Mouse (Mus musculus) heart, embryonic 11.5 days (tissue): ENCODE data around the gene Ifih1. TPM values are rescaled to one million over a fixed set of nuclear protein-coding genes. Genes with fewer than 3 reads are reported as not detected.

Experiments
- ATAC-seq: fragments of 200-750 bp; cut with Nextera tagmentation; replicated peaks from 2 replicates; pipeline ENCODE4 v1.8.0; 2017; ENCODE audit warnings: moderate library complexity; ENCODE audit not compliant: insufficient number of reproducible peaks, low FRiP score, low TSS enrichment
- H3K27ac ChIP-seq: fragments of 300-500 bp; sonication (generic); 2 replicates; pipeline ENCODE4 v1.5.1; 2014; ENCODE audit warnings: mild to moderate bottlenecking, low read depth, low read length
- H3K27me3 ChIP-seq: fragments of 300-500 bp; sonication (generic); 2 replicates; pipeline ENCODE4 v1.6.1; 2014; ENCODE audit warnings: mild to moderate bottlenecking, low read length, mixed read lengths; ENCODE audit not compliant: control insufficient read depth, insufficient read depth
- H3K36me3 ChIP-seq: fragments of 300-500 bp; sonication (generic); 2 replicates; pipeline ENCODE4 v1.6.1; 2014; ENCODE audit warnings: mild to moderate bottlenecking, low read length, moderate library complexity, mixed read lengths; ENCODE audit not compliant: control insufficient read depth, insufficient read depth
- H3K4me1 ChIP-seq: fragments of 300-500 bp; sonication (generic); 2 replicates; pipeline ENCODE4 v1.6.1; 2014; ENCODE audit warnings: low read length; ENCODE audit not compliant: control insufficient read depth, insufficient read depth
- H3K4me2 ChIP-seq: fragments of 300-500 bp; sonication (generic); 2 replicates; pipeline ENCODE4 v1.6.1; 2014; ENCODE audit warnings: mild to moderate bottlenecking, moderate library complexity
- H3K4me3 ChIP-seq: fragments of 300-500 bp; sonication (generic); 2 replicates; pipeline ENCODE4 v1.5.1; 2014; ENCODE audit warnings: low read depth, low read length
- H3K9ac ChIP-seq: fragments of 300-500 bp; sonication (generic); 2 replicates; pipeline ENCODE4 v1.6.1; 2014; ENCODE audit warnings: mild to moderate bottlenecking, low read depth, low read length, moderate library complexity
- H3K9me3 ChIP-seq: fragments of 300-500 bp; sonication (generic); replicated peaks from 2 replicates; pipeline ENCODE4 v1.6.1; 2016; ENCODE audit warnings: low read length; ENCODE audit not compliant: control insufficient read depth
- WGBS: fragments of 180-500 bp; shearing (Covaris S2); extraction: QIAGEN DNeasy Blood & Tissue Kit; methylation state at CpG from one replicate; pipeline ENCODE4 v1.1.7; 2014; ENCODE audit not compliant: insufficient replicate concordance; 5-methylcytosine and 5-hydroxymethylcytosine counted together
- polyA plus RNA-seq: library from polyadenylated mRNA; unstranded; fragments of >200 nt; fragmentation: Nextera tagmentation; extraction: Ambion mirVana; gene quantifications from 2 replicates; pipeline ENCODE4 v1.2.1, GENCODE M21; 2014

Ifih1 gene
- polyA plus RNA-seq, 1 experiment from 2014 or later: 0.80 TPM

- 78% methylated on average over 8 of the region's 8 CpGs for WGBS
- Histone ChIP-seq H3K36me3 (no peaks in the 10 kb centered on the region), H3K9me3 (no peaks in the 10 kb centered on the region), H3K27ac (no peak overlapping the region), H3K4me2 (no peak overlapping the region), H3K27me3 (no peaks in the 10 kb centered on the region), H3K9ac (no peak overlapping the region), H3K4me1 (peaks cover 2% of the 10 kb centered on the region; the same call in 1 of the 2 replicates), H3K4me3 (no peak overlapping the region)
- ATAC-seq: no peak
These were observed 23.0 kb downstream of the Ifih1 start for GRCm38 (mm10) chr2:62623024-62623441.

DNA sequence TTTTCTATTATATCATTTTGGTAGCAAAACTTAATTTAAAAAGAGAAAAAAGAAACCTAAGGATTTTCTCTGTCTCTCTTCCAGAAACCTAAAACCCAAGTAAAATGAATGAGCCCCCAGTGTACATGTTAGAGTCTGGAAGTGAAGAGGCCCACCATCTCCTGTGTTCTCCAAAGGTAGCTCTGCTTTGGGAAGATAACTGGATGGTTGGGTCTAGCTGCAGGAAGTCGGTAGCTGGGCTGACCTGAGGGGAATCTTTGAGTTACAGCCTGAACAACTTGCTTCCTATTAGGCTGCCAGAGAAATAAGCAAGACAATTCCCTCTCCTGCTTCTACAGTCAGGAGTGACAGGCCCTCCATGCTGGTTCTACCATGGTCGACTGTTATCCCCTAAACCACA is 26.4 kb downstream of the Ifih1 start:
- H3K4me3 ChIP-seq: no peak overlapping the region
- no peak overlapping the region for H3K4me2 ChIP-seq
- H3K4me1 ChIP-seq: peaks cover 2% of the 10 kb centered on the region; the same call in 1 of the 2 replicates
- no peaks in the 10 kb centered on the region for H3K27me3 ChIP-seq
- H3K36me3 ChIP-seq: no peaks in the 10 kb centered on the region
- no peak overlapping the region for H3K27ac ChIP-seq
- WGBS: 38% methylated on average over 2 of the region's 2 CpGs
- ATAC-seq: no peak
- no peak overlapping the region for H3K9ac ChIP-seq
- no peaks in the 10 kb centered on the region for H3K9me3 ChIP-seq

DNA sequence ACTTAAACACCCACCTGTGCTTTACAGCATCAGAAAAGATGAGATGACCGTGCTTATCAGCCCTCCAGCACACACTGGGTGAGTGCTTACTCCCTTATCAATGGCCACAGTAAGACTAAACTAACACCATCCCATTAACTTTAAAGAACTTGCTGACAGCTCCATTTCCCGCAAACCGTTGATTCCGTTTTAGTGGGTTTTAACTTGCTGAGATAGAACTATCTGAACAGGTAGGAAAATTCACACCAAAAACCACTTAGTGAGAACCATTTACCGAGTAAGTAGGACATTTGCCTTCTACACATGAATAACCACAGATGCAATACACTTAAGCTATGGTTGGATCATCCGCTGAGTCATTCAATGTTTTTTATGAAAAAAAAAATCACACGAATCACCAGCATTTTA is 27.1 kb downstream of the Ifih1 start:
- no peaks in the 10 kb centered on the region for H3K9me3 ChIP-seq
- no peaks in the 10 kb centered on the region for H3K36me3 ChIP-seq
- H3K4me2 ChIP-seq: no peak overlapping the region
- H3K27me3 ChIP-seq: no peaks in the 10 kb centered on the region
- 32% methylated on average over 7 of the region's 7 CpGs for WGBS
- peak; percentile 93 for ATAC-seq
- H3K4me1 ChIP-seq: peaks cover 2% of the 10 kb centered on the region; the same call in 1 of the 2 replicates
- no peak overlapping the region for H3K27ac ChIP-seq
- no peak overlapping the region for H3K9ac ChIP-seq
- no peak overlapping the region for H3K4me3 ChIP-seq

DNA sequence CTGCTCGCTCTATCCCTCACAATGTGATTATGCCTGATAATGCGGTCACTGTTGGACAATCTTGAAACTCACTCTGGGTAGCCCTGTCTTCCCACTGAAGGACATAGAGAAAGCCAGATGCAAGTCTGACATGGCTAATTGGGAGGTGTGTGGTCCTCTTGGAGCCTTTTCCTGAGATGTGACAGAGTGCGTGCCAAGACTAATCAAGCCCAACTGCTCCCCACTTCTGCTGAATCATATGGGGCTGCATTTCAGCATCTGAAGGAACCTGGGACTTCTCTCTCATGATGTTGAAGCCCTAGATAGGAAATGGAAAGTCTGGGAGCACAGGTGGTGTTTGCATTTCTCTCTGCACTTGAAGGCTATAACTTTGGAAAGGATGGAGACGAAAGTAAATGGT is 32.9 kb downstream of the Ifih1 start:
- Histone ChIP-seq H3K4me1 (no peaks in the 10 kb centered on the region), H3K4me3 (no peak overlapping the region), H3K27me3 (no peaks in the 10 kb centered on the region), H3K4me2 (no peak overlapping the region), H3K27ac (no peak overlapping the region), H3K9ac (no peak overlapping the region), H3K36me3 (no peaks in the 10 kb centered on the region), H3K9me3 (no peaks in the 10 kb centered on the region)
- ATAC-seq: no peak
- 93% methylated on average over 4 of the region's 4 CpGs for WGBS

DNA sequence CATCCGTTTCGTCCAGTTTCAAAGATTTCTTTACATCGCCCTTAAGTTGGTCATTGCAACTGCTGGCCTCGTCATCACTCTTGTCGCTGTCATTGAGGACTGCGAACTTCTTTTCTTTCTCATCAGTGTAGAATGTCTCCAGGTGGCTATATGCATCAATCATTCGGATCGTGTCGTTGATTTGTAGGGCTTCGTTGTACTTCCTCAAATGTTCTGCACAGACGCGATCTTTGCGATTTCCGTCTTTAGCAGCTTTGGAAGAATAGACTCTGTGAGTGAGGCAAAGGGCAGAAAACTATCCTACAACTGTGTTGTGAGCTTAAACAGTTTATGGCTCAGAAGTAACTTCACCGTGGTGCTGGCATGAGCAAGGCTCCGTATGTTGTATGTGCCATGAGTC is 39.9 kb downstream of the Ifih1 start:
- 89% methylated on average over 16 of the region's 16 CpGs for WGBS
- ATAC-seq: no peak
- H3K9ac ChIP-seq: no peak overlapping the region
- H3K36me3 ChIP-seq: no peaks in the 10 kb centered on the region
- H3K4me2 ChIP-seq: no peak overlapping the region
- H3K4me1 ChIP-seq: no peaks in the 10 kb centered on the region
- H3K27ac ChIP-seq: no peak overlapping the region
- H3K9me3 ChIP-seq: no peaks in the 10 kb centered on the region
- no peaks in the 10 kb centered on the region for H3K27me3 ChIP-seq
- H3K4me3 ChIP-seq: no peak overlapping the region

DNA sequence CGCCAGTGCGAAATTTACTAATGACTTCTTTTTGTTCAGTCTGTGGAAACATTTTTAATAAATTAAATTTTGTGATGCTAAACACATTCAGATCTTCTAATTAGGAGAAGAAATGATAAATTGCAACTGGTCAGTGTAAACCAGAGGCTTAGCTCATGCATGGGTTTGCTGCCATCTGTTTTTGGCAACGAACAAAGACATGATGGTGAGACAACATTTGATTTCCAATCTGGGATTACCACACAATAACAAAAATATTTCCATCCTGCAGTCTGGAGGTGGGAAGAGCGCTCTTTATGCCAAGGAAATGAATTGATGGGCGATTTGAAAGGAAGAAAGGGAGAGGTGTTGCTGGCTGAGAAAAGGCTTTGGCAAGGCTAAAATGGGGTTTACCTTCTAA is 42.5 kb downstream of the Ifih1 start:
- Histone ChIP-seq H3K4me2 (no peak overlapping the region), H3K9ac (no peak overlapping the region), H3K27me3 (no peaks in the 10 kb centered on the region), H3K36me3 (no peaks in the 10 kb centered on the region), H3K27ac (no peak overlapping the region), H3K9me3 (no peaks in the 10 kb centered on the region), H3K4me3 (no peak overlapping the region), H3K4me1 (no peaks in the 10 kb centered on the region)
- WGBS: 86% methylated on average over 5 of the region's 5 CpGs
- ATAC-seq: no peak

DNA sequence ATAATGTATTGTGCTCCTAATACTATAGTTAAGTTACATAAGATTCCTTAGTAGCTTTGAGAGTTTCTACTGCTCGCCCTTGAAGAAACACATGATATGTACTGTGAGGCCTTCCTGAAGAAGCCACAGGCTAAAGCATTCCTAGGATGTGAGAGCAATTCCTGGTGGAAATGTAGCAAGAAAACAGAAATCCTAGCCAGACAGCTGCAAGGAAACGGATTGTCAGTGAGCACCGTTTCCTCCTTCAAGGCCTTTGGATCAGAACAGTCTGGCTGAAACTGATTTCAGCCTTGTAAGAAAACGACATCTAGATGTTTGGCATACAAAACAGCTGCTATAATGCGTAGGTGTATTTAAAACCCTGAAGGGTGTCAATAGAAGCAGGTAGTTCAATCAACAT is 49.5 kb downstream of the Ifih1 start:
- Histone ChIP-seq H3K9me3 (no peaks in the 10 kb centered on the region), H3K27ac (no peak overlapping the region), H3K4me1 (no peaks in the 10 kb centered on the region), H3K4me3 (no peak overlapping the region), H3K27me3 (no peaks in the 10 kb centered on the region), H3K36me3 (no peaks in the 10 kb centered on the region), H3K9ac (no peak overlapping the region), H3K4me2 (no peak overlapping the region)
- no peak for ATAC-seq
- 74% methylated on average over 5 of the region's 5 CpGs for WGBS

DNA sequence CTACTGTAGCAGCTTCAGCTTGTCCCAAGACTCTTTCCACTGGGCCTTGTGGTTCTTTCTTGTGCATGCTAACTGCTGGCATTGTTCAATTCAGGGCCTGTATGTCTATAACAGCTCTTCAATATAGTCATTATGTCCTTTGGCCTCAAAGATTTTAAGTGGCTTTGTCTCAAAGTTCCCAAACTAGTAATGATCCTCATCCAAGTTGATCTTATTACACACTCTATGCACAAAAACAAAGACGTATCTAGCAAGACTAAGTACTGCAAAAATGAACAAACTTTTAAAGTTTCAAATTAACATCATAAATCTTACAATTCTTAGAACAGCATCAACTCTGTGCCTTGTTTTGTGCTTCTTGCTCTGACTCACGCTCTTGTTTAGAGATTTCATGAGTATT is 51.6 kb downstream of the Ifih1 start:
- no peaks in the 10 kb centered on the region for H3K27me3 ChIP-seq
- H3K27ac ChIP-seq: no peak overlapping the region
- H3K4me2 ChIP-seq: no peak overlapping the region
- H3K4me1 ChIP-seq: no peaks in the 10 kb centered on the region
- no peak overlapping the region for H3K9ac ChIP-seq
- no peak overlapping the region for H3K4me3 ChIP-seq
- H3K9me3 ChIP-seq: no peaks in the 10 kb centered on the region
- H3K36me3 ChIP-seq: no peaks in the 10 kb centered on the region
- WGBS: 83% methylated on average over 2 of the region's 2 CpGs
- ATAC-seq: no peak

- ATAC-seq: no peak
- Histone ChIP-seq H3K27ac (no peak overlapping the region), H3K4me3 (no peak overlapping the region), H3K4me2 (no peak overlapping the region), H3K9ac (no peak overlapping the region), H3K4me1 (no peaks in the 10 kb centered on the region), H3K9me3 (no peaks in the 10 kb centered on the region), H3K27me3 (no peaks in the 10 kb centered on the region), H3K36me3 (no peaks in the 10 kb centered on the region)
- 82% methylated on average over 3 of the region's 3 CpGs for WGBS
These were observed 54.5 kb downstream of the Ifih1 start for GRCm38 (mm10) chr2:62591555-62591954.
